Mouse (Mus musculus): Measurements from ENCODE around the gene Slc27a3.

GRCm38 (mm10) chr3:90428186-90428585 lies 38.4 kb upstream of the Slc27a3 start:
- no peak for TF ChIP-seq POLR2A (IDR thresholded peaks at IDR 0.05; ENCODE audit: borderline replicate concordance, low read depth, low read length)
- no peak for TF ChIP-seq CTCF (IDR thresholded peaks at IDR 0.05; ENCODE audit: low read depth, low read length)
